Mouse (Mus musculus) heart, adult 8-10 months (tissue): ENCODE data around the gene Abhd5. TPM values are rescaled to one million over a fixed set of nuclear protein-coding genes. Genes with fewer than 3 reads are reported as not detected.
A peak's percentile ranks its signal among the peaks of the same experiment; 100 is the strongest.
"Not testable (repeated sequence)": the region's sequence is repeated elsewhere in the genome, so short reads cannot be mapped to it uniquely, and the experiment has no call there.

Source experiments
- DNase-seq: peaks from one replicate; pipeline ENCODE4 v3.0.0; 2022; ENCODE audit warnings: low spot score
- total RNA-seq, 4 experiments: library from RNA; stranded (reverse); gene quantifications; 2 replicates each; pipeline ENCODE4 v1.2.4; 2022

Gene Abhd5
- total RNA-seq, result 10 to 100 TPM; 60.7 to 70.5 (median 66.4) TPM

DNA sequence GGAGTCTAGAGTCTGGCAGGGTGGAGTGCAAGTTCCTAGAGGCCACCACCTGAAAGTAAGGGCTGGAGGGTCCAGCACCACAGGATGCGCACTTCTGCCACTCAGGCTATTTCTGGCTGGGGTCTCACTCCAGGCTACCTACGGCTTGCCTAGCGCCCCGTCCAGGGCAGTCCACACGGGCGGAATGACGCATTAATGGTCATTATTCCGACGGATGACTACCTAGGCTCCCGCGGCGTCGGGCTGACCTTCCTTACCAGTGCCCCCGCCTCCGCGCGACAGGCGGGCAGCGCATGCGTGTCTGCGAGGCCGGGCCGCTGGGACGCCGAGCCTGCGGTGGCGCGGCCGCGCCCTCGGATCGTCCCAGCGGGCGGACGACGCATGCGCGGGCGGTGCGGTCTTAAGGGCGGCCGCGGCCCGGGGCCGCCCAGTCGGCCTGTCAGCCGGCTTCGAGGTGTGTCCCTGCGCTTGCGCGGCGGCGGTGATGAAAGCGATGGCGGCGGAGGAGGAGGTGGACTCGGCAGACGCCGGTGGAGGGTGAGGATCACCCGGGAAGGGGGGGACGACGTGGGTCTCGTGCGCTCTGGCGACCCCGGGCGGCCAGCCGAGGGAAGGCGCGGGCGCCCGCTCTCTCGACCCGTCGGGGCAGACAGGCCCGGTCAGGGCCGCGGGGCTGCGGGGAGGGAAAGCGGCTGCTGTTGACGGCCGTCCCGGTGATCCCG lies at the start of gene Abhd5:
TSS of gene Abhd5 (plus strand) at position 306 of the 722 bp plus-strand sequence.
- peak; percentile 96 for DNase-seq

DNA sequence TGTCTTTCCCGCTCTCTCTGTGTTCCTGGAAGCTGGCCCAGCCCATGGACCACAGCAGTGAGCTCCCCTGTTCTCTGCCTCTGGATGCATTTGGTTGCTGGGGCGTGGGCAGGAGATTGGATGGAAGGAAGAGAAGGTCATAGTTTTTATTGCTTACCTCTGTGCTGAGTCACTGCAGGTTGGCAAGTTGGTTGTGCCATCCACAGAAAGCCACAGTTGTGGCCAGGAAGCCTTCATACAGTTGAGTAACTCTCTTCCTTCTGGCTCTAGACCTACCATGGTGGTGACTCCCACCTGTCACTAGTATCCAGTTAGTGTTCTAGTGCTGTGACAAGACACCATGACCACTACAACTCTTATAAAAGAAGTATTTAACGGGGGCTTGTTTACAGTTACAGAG lies 46.1 kb upstream of the Abhd5 start:
- DNase-seq, result no peak

DNA sequence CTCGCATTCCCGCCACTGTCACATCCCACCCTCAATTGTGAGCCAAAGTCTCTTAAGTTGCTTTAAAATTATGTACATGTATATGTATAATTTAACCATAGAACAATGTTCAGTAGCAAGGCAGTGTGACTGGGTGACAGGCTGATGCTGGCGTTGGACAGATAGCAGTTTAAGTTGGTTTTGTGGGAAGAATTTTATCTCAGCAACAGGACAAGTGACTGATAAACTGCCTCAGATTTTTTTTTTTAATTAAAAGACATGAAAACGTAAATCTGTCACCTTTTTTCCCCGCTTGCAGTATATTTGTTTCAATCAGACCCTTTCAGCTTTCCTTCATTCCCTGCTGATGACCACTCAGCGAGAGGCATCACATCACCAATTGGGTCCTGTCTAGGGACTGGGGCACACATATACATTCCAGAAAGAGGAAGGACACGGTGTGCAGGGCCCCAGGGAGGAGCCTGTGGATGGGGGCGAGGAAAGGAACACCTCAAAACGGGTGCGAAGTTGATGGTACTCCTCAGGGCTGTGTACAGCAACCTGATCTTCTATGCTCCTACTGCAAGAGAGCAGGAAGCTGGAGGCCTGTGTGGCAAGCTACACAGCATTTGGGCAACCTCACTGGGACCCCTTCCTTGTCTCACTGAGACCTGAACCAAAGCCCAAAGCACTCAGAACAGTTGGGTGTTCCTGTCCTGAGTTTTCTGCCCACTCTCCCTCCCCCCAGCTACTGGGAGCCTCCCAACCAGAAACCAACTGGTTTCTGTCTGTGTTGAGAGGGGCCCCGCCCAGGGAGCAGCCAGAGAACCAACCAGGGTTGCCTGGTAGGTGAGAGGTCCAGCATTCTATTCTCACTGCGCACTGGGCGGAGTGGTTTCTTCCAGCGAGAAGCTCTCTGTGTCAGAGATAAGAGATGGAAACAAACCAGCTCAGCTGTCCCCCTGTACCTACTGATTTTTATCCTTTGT lies 42.1 kb upstream of the Abhd5 start:
- DNase-seq, result no peak

DNA sequence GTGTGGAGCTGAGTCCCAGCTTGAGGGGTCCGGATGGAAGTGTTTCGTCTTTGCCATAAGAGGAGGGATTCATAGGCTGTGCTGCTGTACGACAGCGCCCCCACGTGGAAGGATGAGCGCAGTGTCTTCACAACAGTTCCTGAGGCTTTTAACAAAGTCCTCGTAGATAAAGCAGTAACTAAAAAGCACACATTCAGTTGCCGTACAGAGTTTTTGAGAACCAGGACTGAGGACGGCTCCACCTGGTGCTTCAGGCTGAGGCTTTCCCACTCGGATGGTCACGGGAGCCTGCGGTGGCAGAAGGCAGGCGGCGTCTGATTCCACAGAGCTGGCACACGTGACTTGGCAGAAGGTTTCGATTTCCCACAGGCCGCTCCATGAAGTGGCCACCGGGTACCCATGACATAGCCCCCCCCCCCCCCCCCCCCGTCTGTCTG lies 40.8 kb upstream of the Abhd5 start:
- DNase-seq, result peak; percentile 83

DNA sequence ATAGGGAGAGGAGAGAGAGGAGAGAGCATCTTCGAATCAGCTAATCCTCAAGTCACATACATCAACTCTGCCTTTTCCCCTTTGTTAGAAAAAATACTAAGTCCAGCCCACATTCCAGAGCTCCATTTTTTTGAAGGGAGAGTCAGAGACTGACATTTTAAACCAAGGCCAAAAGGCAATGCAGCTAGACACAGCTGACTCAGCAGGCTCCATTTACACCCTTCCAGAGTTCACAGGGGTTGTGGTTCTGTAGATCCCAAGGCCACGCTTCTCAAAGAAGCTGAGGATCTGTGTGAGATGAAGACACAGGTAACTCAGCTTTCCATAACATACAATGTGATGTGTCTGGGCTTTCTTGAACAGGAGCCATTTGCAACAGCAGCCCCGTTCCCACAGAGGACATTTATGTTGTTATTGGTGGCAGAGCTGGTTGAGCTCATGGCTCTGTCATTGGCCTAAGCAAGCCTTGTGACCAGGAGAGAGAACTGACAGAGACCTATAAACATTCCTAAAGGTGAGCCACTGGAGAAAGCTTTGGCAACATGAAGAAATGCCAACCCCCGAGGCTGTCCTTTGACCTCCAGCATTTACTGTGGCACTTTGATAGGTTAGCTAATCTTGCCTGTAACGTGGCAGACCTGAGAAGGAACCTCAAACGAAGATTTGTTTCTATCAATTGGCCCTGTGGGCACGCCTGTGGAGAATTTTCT lies 40.2 kb upstream of the Abhd5 start:
- no peak for DNase-seq

DNA sequence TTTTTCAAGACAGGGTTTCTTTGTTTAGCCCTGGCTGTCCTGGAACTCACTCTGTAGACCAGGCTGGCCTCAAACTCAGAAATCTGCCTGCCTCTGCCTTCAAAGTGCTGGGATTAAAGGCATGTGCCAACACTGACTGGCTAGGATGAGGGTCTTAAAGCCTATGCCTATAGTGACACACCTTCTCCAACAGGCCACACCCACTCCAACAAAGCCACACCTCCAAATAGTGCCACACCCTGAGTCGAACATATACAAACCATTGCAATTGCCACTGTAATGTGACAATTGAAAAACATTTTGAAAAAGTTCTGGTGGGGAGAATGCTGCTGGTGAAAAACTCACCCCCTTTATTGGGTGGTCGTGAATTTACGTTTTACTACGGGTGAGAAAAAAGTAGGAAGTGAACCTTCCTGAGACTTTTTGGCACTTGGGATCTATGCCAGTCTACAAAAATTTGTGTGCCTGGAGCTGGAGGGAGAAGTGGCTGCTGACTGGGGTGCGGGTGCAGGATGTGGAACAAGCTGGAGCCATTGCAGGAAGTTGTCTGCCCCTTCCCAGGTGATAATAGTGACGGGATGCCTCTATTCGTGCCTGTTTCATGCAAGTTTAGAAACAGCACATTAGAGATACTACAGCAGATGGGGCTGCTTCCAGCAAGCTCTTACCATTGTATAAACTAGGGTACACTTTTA lies 39.0 kb upstream of the Abhd5 start:
- DNase-seq, result no peak

DNA sequence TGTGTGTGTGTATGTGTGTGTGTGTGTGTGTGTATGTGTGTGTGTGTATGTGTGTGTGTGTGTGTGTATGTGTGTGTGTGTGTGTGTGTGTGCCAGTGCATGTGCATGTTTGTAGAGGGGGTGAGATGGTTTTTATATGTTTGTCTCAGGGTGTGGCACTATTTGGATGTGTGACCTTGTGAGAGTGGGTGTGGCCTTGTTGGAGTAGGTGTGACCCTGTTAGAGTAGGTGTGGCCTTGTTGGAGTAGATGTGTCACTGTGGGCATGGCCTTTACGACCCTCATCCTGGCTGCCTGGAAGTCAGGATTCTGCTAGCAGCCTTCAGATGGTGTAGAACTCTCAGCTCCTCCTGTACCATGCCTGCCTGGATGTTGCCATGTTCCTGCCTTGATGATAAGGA lies 38.3 kb upstream of the Abhd5 start:
- DNase-seq, result not testable (repeated sequence)

DNA sequence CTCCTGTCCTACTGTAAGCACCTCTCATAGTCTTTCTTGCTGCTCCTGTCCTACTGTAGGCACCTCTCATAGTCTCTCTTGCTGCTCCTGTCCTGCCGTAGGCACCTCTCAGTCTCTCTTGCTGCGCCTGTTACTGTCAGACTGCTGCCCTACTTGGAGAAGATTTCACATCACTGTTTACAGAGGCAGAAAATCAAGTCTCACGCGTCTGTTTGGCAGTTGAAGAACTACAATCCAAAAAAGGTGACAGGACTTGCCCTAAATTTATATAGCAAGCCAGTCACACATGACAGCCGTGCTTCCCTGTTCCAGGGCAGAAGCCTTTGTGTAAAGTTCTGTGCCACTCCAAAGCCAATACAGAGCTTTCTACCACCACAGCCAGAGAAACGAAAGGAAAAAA lies 37.0 kb upstream of the Abhd5 start:
- no peak for DNase-seq

DNA sequence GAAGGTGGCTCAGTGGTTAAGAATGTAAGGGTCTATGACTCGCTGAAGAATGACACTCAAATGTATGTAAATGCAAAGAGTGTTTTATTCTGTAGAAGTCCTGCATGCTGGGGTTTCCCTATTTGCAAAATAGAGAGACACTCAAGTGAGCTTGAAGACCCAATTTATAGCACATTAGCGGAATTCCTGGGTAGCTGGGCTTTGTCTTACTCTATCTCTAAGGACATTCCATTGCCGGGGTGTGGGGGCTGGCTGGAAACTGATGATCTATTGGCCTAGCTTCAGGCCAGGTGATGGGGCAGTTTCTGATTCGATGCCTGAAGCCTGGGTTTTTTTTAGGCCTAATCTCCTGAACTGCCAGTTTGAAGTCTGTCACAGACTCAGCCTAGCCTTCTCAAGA lies 36.5 kb upstream of the Abhd5 start:
- no peak for DNase-seq

DNA sequence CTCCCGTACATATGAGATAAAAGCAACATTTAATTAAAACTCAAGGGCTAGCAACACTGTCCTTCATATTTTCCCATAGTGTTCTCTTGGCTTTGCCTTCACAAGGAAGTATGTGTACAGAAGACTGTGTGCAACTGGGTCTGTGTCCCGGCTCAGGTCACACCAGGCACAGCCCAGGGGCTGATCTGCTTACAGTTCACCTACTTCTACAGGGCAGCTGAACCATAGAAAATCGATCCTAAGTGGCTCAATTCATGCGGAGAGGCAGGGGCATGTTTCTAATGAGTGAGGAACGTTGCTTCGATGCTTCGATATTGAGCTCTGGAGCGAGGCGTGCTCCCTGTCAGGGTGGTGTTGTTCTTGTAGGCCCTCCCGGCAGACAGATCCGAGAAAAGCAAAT lies 35.9 kb upstream of the Abhd5 start:
- no peak for DNase-seq

DNA sequence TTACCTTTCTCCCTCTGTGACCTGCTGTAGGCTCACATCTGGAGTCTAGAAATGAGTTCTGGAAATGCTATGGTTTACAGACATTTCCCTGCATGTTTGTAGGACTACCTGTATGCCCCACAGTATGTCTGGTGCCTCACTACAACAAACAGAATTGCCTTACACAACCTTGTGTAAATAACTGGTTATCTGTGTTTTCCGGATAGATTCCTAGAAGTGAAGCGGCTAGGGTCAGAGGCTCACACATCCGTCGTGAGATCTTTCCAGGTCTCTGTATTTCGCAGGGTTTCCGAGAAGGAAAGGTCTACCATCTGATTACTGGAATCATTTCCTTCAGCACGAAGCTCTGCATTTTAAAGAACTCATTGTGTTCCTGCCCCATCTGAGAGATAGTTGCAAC lies 34.8 kb upstream of the Abhd5 start:
- no peak for DNase-seq

DNA sequence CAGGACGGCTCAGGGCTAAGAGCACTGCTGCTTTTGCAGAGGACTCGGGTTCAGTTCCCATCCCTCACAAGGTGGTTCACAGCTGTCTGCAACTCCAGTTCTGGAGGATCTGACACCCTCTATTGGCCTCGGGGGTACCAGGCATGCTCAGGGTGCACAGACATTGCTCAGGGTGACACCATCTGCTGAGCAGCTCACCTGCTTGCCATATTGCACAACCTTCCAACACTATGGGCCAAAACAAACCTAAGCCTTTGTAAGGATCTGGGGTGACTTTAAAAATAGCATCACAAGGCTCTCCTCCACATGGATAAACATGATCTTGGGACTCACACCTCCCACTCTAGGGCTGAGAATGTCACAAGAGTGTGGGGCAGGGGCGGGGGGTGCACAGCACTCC lies 30.8 kb upstream of the Abhd5 start:
- no peak for DNase-seq

DNA sequence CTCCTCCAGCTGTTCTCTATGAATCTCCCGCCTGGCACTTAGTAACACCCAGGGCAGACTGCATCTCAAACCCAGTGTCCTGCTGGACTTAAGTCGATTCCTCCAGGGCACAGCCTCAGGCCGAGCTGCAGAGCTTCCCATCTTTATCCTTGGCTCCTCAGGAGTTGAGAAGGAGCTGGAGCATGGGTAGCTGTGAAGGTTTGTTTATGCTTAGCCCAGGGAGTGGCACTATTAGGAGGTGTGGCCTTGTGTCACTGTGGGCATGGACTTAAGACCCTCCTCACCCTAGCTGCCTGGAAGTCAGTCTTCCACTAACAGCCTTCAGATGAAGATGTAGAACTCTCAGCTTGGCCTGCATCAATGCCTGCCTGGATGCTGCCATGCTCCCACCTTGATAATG lies 29.1 kb upstream of the Abhd5 start:
- no peak for DNase-seq

DNA sequence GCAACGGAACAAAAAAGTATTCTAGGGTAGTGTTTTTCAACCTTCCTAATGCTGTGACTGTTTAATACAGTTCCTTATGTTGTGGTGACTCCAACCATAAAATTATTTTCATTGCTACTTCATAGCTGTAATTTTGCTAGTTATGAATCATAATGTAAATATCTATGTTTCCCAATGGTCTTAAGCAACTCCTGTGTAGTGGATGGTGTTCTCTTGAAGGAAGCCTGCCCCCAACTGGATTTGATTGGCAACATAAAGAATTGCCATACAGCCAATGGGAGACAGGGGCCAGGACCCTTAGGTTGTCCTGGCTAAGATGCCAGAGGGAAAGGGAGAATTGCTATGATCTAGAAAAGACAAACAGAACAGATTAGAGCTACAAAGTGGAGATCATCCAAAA lies 25.4 kb upstream of the Abhd5 start:
- no peak for DNase-seq

DNA sequence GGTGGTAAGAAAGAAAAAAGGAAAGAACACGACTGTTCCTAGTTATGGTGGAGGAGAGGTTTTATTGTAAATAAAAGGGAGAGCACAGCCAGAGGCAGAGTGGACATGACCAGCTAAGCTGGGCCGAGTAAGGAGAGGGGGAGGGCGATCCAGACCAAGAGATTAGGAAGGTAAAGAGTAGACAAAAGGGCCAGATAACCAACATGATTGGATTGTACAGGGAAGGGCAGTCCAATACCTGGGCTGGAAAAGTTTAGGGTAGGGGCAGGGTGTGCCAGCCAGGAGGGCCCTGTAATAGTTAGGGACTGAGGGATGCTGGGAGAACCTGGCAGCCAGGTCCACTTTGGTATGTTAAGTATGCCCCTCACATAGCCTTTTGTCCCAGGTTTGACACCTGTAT lies 23.2 kb upstream of the Abhd5 start:
- no peak for DNase-seq

DNA sequence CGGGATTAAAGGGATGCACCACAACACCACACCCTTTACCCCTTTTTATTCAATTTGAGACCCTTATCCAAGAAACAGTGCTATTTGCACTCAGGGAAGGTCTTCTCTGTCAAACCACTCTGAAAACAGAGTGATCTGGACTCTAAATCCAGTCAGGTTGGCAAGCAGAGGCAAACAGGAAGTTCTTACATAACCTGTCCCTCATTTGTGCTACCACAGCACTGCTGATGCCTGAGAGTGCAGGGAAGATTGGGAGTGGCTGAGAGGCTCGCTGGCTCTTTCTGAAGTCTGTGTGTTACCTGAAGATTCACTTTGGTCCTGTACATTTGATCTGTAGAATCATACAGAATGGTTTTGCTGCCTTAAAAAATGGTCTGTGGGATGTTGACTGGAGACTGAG lies 14.7 kb upstream of the Abhd5 start:
- DNase-seq, result no peak

DNA sequence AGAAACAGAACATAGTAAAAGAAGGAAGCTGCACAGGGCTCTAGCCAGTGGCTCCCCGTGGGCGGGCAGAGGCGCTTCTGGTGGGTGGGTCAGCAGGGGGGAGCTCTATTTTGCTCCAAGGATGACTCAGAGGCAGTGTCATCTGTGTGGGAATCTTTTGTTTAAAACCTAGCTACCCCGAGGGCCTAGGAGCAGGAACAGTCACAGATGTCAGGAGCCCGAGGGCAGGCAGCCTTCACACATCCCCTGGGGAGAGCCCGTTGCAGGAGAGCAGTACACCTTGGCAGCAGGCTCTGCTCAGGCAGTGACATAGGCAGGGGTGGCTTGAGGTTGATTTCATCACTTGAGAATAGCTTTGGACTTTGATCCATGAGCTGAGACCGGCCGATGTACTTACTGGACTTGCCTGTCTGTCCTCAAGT lies 13.9 kb upstream of the Abhd5 start:
- no peak for DNase-seq

DNA sequence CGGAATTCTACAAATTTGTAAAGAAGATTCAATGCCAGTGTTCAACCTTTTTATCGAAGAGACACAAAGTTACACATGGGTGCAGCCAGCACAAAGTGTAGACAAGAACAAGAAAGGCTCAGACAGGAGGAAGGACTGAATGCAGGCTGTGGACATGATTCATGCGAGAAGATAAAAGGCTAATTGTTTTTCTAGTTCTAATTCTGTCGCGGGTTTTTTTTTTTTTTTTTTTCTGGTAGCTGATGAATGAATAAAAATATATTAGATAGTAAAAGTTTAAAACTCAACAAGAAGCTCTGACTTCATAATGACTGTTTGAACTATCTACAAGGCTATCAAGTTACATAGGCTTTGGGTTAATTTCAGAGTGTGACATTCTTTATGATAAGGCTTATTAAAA lies 11.4 kb upstream of the Abhd5 start:
- no peak for DNase-seq

DNA sequence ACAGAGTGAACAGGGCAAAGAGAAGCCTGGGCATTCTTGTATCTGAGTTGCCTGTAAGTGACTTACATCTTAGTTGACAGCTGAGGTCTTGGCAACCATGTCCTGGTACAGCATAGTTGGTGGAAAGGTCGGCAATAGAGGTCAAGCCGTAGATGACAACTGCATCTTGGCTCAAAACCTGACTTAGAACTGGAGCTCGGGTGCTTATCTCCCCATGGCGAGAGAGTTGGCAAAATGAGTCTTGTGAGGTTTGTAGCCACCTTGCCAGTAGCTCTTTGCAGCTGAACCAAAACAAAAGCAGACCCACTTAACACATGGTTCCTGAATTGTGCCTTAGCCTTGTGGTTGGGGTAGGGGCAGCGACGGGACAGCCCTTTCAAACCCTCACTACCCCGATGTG lies 8.0 kb upstream of the Abhd5 start:
- DNase-seq, result no peak

DNA sequence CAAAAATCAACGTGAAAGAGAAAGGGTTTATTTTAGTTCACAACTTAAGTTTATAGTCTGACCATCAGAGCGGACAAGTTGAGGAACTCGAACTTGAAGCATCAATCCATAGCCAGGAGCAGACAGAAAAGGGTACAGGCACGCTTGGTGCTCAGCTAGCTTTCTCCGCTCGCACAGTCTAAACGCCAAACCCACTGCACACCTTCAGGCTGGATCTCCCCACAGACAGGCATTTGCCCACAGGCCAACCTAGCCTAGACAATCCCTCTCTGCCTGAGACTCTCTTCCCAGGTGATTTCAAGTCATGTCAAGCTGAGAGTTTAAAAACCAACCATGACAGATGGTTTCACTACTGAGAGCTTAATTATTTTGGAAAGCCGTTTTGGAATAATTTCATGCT lies 6.8 kb upstream of the Abhd5 start:
- no peak for DNase-seq

DNA sequence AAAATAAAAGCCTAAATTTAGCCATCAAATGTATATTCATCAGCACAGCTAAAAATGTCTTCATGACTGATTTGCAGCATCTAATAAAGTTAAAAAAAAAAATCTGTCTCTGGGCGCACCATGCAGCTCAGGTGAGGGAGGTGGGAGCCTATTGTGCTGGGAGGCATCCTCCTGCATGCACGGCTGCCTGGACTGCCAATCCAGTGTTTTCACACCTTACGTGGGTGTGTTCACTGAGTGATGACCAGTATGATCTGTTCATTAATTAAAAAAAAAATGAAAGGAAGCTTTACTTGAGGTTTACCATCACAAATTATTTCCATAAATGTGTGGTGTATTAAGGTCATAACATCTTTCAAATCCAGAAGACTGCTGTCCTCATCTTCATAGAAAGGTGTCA lies 6.1 kb upstream of the Abhd5 start:
- DNase-seq, result no peak

DNA sequence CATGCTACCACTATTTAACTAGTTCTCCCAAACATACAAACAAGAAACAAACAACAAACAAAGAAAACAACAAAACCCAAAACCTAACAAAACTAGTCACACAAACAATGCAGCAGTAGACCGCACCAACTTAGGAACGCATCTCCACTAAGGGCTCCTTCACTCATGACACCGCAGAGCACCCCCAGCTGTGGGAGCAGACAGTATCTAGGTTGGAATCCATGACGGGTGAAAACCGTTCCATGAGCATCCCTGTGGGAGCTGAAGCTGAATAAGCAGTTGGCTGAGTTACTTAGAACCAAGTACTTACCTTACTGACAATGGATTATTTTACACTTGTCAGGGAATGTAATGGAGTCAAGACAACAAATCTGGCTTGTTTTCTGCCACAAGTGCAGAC lies 5.3 kb upstream of the Abhd5 start:
- no peak for DNase-seq
